Mouse (Mus musculus) hindbrain, postnatal 0 days (tissue): ENCODE data around the gene Pold1. TPM values are rescaled to one million over a fixed set of nuclear protein-coding genes. Genes with fewer than 3 reads are reported as not detected.

Experiments used
- ATAC-seq: fragments of 200-750 bp; cut with Nextera tagmentation; 2 replicates; pipeline ENCODE4 v1.8.0; 2017; ENCODE audit warnings: mild to moderate bottlenecking, moderate TSS enrichment, moderate library complexity
- DNase-seq: peaks from one replicate; pipeline ENCODE4 v3.0.0-alpha.2; 2015; ENCODE audit warnings: low spot score
- H3K27ac ChIP-seq: fragments of 300-500 bp; sonication (generic); 2 replicates; pipeline ENCODE4 v1.5.1; 2014; ENCODE audit warnings: mild to moderate bottlenecking
- H3K27me3 ChIP-seq: fragments of 300-500 bp; sonication (generic); 2 replicates; pipeline ENCODE4 v1.6.1; 2014; ENCODE audit warnings: low read length, mixed read lengths; ENCODE audit not compliant: insufficient read depth
- H3K36me3 ChIP-seq: fragments of 300-500 bp; sonication (generic); 2 replicates; pipeline ENCODE4 v1.6.1; 2014; ENCODE audit warnings: low read length, mixed read lengths; ENCODE audit not compliant: insufficient read depth
- H3K4me1 ChIP-seq: fragments of 300-500 bp; sonication (generic); 2 replicates; pipeline ENCODE4 v1.6.1; 2014; ENCODE audit warnings: antibody characterized with exemption, low read length, mixed read lengths; ENCODE audit not compliant: insufficient read depth
- H3K4me2 ChIP-seq: fragments of 300-500 bp; sonication (generic); 2 replicates; pipeline ENCODE4 v1.6.1; 2014; ENCODE audit warnings: low read depth, mild to moderate bottlenecking, low read length, moderate library complexity, mixed read lengths
- H3K4me3 ChIP-seq: fragments of 300-500 bp; sonication (generic); 2 replicates; pipeline ENCODE4 v1.5.1; 2014; ENCODE audit warnings: low read length
- H3K9ac ChIP-seq: fragments of 300-500 bp; sonication (generic); replicated peaks from 2 replicates; pipeline ENCODE4 v1.6.1; 2014; ENCODE audit warnings: mild to moderate bottlenecking, low read length, moderate library complexity, mixed read lengths
- H3K9me3 ChIP-seq: fragments of 300-500 bp; sonication (generic); 2 replicates; pipeline ENCODE4 v1.6.1; 2016; ENCODE audit warnings: low read length, mixed read lengths
- CTCF ChIP-seq: IDR thresholded peaks from 2 replicates; pipeline ENCODE4 v1.5.1; 2016; ENCODE audit warnings: antibody characterized with exemption, control low read depth, low read depth
- WGBS: fragments of 180-500 bp; shearing (Covaris S2); extraction: QIAGEN DNeasy Blood & Tissue Kit; methylation state at CpG from one replicate; pipeline ENCODE4 v1.1.7; 2014; 5-methylcytosine and 5-hydroxymethylcytosine counted together
- polyA plus RNA-seq: library from polyadenylated mRNA; unstranded; fragments of >200 nt; fragmentation: Nextera tagmentation; extraction: Ambion mirVana; gene quantifications from 2 replicates; pipeline ENCODE4 v1.2.1, GENCODE M21; 2015
- total RNA-seq: library from RNA; depleted of rRNA; stranded (reverse); fragments of >200 nt; gene quantifications from 2 replicates; pipeline ENCODE4 v1.2.3, GENCODE M21; 2014

The Pold1 gene
- total and polyA plus RNA-seq, 2 experiments from 2014 or later, result 18.7 to 30.0 TPM

DNA sequence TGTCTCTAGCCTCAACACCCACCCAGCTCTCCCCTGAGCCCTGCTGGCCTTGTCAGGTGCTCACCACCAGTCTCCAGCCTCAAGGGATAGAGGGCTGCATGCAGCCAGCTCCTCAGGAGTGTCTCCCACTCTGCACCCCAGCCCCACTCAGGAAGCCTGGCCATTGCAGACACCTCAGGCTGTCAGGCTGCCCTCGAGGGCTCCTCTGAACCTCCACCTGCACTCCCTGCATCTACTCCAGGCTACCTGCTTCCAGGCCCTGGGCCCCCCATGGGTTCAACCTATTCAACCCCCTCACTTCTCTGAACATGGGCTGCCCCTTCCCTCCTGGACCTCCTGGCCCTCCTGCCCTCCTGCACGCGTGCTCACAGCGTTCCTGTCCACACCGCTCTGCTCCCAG is 57.3 kb downstream of the Pold1 start:
- 93% methylated on average over 5 of the region's 5 CpGs for WGBS
- Histone ChIP-seq H3K4me3 (no peak overlapping the region), H3K4me1 (peaks cover 12% of the 10 kb centered on the region), H3K4me2 (no peak overlapping the region), H3K27me3 (no peaks in the 10 kb centered on the region), H3K9ac (no peak overlapping the region), H3K9me3 (no peaks in the 10 kb centered on the region), H3K36me3 (peaks cover 43% of the 10 kb centered on the region), H3K27ac (no peak overlapping the region)
- DNase-seq (no peak), ATAC-seq (no peak)
- TF ChIP-seq CTCF, result no peak

DNA sequence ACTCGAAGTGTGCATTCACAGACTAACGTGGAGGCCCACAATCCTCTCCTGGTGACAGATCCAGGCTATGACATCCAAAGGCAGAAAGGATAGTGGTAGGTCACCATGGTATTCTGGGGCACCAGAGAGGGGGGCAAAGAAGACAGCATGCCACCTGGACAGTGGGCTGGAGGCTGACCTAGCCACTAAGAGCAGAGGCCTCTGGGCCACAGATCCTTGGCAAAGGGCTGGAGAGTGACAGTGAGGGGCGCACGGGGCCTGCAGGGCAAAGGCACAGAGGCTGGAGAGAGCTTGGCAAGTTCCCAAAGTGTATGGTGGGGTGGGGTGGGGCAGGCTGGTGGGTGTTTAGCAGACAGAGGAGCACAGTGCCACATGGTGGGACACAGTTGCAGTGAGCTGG is 58.4 kb downstream of the Pold1 start:
- H3K9ac ChIP-seq, result no peak overlapping the region
- ATAC-seq (no peak), DNase-seq (no peak)
- no peak overlapping the region for H3K4me3 ChIP-seq
- no peak overlapping the region for H3K4me2 ChIP-seq
- TF ChIP-seq CTCF, result no peak
- H3K9me3 ChIP-seq, result no peaks in the 10 kb centered on the region
- peaks cover 8% of the 10 kb centered on the region for H3K4me1 ChIP-seq
- no peaks in the 10 kb centered on the region for H3K27me3 ChIP-seq
- WGBS, result 73% methylated on average over 4 of the region's 4 CpGs
- H3K36me3 ChIP-seq, result peaks cover 43% of the 10 kb centered on the region
- no peak overlapping the region for H3K27ac ChIP-seq

DNA sequence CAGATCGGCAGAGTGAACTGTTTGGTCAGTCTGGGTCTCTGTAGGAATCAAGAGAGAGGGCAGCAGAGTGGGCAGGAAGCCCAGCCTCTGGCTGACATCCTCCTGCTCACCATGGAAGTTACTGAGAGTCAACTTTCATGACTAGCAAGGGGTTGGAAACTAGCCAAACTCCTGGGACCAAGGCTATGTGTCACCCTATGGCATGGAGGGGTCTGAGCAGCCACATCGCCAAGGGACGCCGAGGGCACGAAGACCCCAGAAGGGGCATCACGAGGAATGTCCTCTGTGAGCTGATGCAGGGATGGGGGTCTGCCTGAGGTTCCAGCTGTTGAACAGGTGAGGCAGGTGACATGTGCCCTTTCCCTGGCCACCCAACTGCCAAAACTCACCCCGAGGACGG is 60.1 kb downstream of the Pold1 start:
- no peak overlapping the region for H3K4me3 ChIP-seq
- peaks cover 43% of the 10 kb centered on the region for H3K36me3 ChIP-seq
- H3K4me1 ChIP-seq, result no peaks in the 10 kb centered on the region
- no peaks in the 10 kb centered on the region for H3K27me3 ChIP-seq
- no peak overlapping the region for H3K27ac ChIP-seq
- H3K4me2 ChIP-seq, result no peak overlapping the region
- no peak overlapping the region for H3K9ac ChIP-seq
- TF ChIP-seq CTCF, result no peak
- DNase-seq (peak; percentile 9), ATAC-seq (no peak)
- H3K9me3 ChIP-seq, result no peaks in the 10 kb centered on the region
- WGBS, result 86% methylated on average over 8 of the region's 8 CpGs

DNA sequence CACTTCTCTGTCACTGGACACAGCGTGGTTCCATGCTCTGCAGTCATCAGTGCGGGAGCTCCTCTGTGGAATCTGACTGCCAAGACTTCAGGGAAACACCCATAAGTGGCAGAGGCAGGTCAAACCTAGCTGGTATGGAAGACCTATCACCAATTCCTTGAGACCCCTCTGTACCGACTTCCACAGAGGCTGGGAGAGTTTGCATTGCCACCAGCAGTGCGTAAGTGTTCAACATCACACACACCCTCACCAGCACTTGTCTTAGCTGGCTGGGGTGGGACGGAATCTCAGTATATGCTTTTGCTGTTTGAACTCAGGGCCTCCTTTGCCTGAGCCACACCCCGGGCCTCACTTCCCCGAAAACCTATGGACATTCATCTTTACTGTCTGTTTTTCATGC is 60.7 kb downstream of the Pold1 start:
- 82% methylated on average over 7 of the region's 7 CpGs for WGBS
- Histone ChIP-seq H3K27ac (no peak overlapping the region), H3K27me3 (no peaks in the 10 kb centered on the region), H3K4me1 (no peaks in the 10 kb centered on the region), H3K9me3 (no peaks in the 10 kb centered on the region), H3K4me3 (no peak overlapping the region), H3K9ac (no peak overlapping the region), H3K4me2 (no peak overlapping the region), H3K36me3 (peaks cover 40% of the 10 kb centered on the region)
- peak; percentile 0 for DNase-seq
- no peak for ATAC-seq
- TF ChIP-seq CTCF, result no peak

DNA sequence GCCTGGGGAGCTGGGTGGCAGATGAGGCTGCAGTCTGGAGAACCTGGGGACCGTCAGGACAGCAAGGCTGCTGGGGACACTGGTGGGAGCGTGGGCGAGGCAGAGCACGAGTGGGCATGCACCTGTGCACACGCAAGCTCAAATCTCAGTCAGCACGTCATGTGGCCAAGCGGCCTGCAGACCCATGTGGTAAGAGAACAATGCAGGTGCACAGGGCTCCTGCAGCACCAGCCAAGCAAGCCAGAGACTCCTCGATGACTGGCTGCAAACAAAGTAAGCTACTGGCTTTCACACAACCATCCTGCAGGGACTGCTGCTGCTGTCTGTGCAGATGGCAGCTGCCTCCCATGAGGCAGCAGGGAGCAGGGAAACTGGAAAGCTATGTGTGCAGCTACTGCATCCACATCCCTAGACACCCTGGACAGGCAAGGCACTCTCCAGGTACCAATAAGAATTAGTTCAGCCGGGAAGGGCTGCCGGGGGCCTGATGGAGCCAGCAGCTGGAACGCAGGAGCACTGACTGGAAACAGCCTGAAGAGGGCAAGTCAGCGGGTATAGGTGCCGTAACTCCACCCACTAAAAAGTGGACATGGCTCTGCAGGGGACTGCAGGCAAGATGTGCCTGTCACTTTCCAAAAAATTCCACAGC is 61.6 kb downstream of the Pold1 start:
- Histone ChIP-seq H3K4me3 (no peak overlapping the region), H3K9ac (no peak overlapping the region), H3K27me3 (no peaks in the 10 kb centered on the region), H3K27ac (no peak overlapping the region), H3K36me3 (peaks cover 33% of the 10 kb centered on the region), H3K4me2 (no peak overlapping the region), H3K9me3 (no peaks in the 10 kb centered on the region), H3K4me1 (no peaks in the 10 kb centered on the region)
- WGBS, result 55% methylated on average over 13 of the region's 13 CpGs
- ATAC-seq (peak; percentile 19), DNase-seq (no peak)
- TF ChIP-seq CTCF, result no peak

DNA sequence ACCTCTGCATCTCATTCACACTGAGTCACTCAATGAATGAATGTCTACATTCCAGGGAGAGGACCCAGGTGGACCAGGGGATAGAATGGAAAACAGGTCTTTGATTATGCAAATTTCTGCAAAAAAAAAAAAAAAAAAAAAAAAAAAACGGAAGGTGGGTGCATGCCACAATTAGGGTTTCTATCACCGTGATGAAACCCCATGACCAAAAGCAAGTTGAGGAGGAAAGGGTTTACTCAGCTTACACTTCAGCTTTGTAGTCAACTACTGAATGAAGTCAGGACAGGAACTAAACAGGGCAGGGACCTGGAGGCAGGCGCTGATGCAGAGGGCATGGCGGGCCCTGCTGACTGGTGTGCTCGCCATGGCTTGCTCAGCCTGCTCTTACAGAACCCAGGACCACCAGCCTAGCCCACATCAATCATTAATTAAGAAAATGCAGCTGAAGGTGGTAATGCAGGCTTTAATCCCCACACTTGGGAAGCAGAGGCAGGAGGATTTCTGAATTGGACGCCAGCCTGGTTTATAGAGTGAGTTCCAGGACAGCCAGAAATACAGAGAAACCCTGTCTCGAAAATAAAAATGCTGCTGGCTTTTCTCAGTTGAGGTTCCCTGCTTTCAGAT is 63.0 kb downstream of the Pold1 start:
- Histone ChIP-seq H3K4me2 (no peak overlapping the region), H3K9me3 (no peaks in the 10 kb centered on the region), H3K9ac (no peak overlapping the region), H3K36me3 (peaks cover 20% of the 10 kb centered on the region; the same call in 1 of the 2 replicates), H3K27me3 (no peaks in the 10 kb centered on the region), H3K4me3 (no peak overlapping the region), H3K27ac (no peak overlapping the region), H3K4me1 (no peaks in the 10 kb centered on the region)
- no peak for TF ChIP-seq CTCF
- 73% methylated on average over 7 of the region's 7 CpGs for WGBS
- DNase-seq (no peak), ATAC-seq (no peak)
